Mouse (Mus musculus) heart, adult 2 months (tissue): Measurements from ENCODE around the gene Traf3ip1. TPM values are rescaled to one million over a fixed set of nuclear protein-coding genes. Genes with fewer than 3 reads are reported as not detected.

ENCODE experiments used
- DNase-seq, 2 experiments: peaks; one replicate each; pipeline ENCODE4 v3.0.0; 2021
- H3K27ac ChIP-seq: fragments of 200-600 bp; 2 replicates; pipeline ENCODE4 v1.8.1; 2022
- H3K27me3 ChIP-seq: fragments of 200-500 bp; 2 replicates; pipeline ENCODE4 v1.6.1; 2012; ENCODE audit warnings: mild to moderate bottlenecking, low read length, inconsistent platforms, mixed read lengths; ENCODE audit not compliant: control insufficient read depth, insufficient read depth
- H3K36me3 ChIP-seq: fragments of 200-500 bp; 2 replicates; pipeline ENCODE4 v1.6.1; 2012; ENCODE audit warnings: low read length, inconsistent platforms; ENCODE audit not compliant: control insufficient read depth, insufficient read depth
- H3K4me1 ChIP-seq: fragments of 200-500 bp; 2 replicates; pipeline ENCODE4 v1.6.1; 2011; ENCODE audit warnings: low read length; ENCODE audit not compliant: control insufficient read depth, insufficient read depth
- H3K4me3 ChIP-seq: fragments of 200-600 bp; 2 replicates; pipeline ENCODE4 v1.8.1; 2022
- H3K79me2 ChIP-seq: fragments of 200-500 bp; replicated peaks from 2 replicates; pipeline ENCODE4 v1.6.1; 2012; ENCODE audit warnings: mild to moderate bottlenecking, inconsistent platforms, low read length, moderate library complexity, mixed read lengths; ENCODE audit not compliant: control insufficient read depth, insufficient read depth
- H3K9ac ChIP-seq: fragments of 200-500 bp; 2 replicates; pipeline ENCODE4 v1.6.1; 2012; ENCODE audit warnings: low read depth, mild to moderate bottlenecking, control low read depth, inconsistent platforms, low read length, mixed read lengths
- CTCF ChIP-seq: fragments of 200-600 bp; IDR thresholded peaks from 2 replicates; pipeline ENCODE4 v1.8.1; 2022; ENCODE audit warnings: antibody characterized with exemption, mild to moderate bottlenecking, moderate library complexity
- EP300 ChIP-seq: fragments of 200-500 bp; IDR thresholded peaks from 2 replicates; pipeline ENCODE4 v1.6.1; 2011; ENCODE audit warnings: low read depth, low read length, control low read depth; ENCODE audit not compliant: insufficient read depth
- POLR2A ChIP-seq: fragments of 200-500 bp; IDR thresholded peaks from 2 replicates; pipeline ENCODE4 v1.6.1; 2011; ENCODE audit warnings: mild to moderate bottlenecking, low read depth, low read length, control low read depth; ENCODE audit not compliant: insufficient read depth
- WGBS: fragments of 180-500 bp; shearing (Covaris S2); methylation state at CpG from one replicate; pipeline ENCODE4 v1.1.7; 2018; 5-methylcytosine and 5-hydroxymethylcytosine counted together
- intact Hi-C: fragments of 180-260 bp; cut with DNase I; formaldehyde crosslinking; loops from one replicate; pipeline ENCODE4 v1.15.1; 2025
- polyA plus RNA-seq: library from polyadenylated mRNA; depleted of rRNA; stranded (reverse); fragments of >200 nt; gene quantifications from 2 replicates; pipeline ENCODE4 v1.2.3, GENCODE M21; 2012
- total RNA-seq, 2 experiments: library from RNA; stranded (reverse); gene quantifications; 2 replicates each; pipeline ENCODE4 v1.2.3; 2021

The Traf3ip1 gene
- total and polyA plus RNA-seq, 3 experiments, result 5.0 to 5.1 (median 5.0) TPM

DNA sequence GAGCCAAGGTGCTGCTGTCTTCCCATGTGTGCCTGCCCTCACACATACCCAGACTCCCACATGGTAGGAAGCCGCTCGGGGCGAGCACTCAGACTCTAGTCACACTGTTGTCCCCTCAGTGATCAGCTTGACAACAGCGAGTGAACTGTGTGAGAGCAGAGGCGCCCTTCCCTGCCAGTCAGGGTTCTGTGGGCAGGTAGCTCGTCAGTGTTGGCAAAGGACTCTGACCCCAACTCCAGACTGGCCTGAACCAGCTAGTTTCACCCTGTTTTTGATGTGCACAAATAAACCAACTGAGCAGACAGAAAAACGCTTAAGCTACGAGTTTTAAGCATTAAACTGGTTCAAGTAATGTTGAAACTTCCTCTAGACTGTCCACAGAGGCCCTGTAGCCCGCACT, 35.7 kb downstream of the Traf3ip1 start:
- Histone ChIP-seq H3K27ac (no peak overlapping the region), H3K79me2 (no peaks in the 10 kb centered on the region), H3K4me1 (no peaks in the 10 kb centered on the region), H3K9ac (no peak overlapping the region), H3K36me3 (no peaks in the 10 kb centered on the region), H3K4me3 (no peak overlapping the region), H3K27me3 (no peaks in the 10 kb centered on the region)
- DNase-seq, result no peak
- TF ChIP-seq POLR2A, result no peak
- TF ChIP-seq CTCF, result no peak
- no peak for TF ChIP-seq EP300
- 96% methylated on average over 9 of the region's 9 CpGs for WGBS
- intact Hi-C loops, result no loop called here

DNA sequence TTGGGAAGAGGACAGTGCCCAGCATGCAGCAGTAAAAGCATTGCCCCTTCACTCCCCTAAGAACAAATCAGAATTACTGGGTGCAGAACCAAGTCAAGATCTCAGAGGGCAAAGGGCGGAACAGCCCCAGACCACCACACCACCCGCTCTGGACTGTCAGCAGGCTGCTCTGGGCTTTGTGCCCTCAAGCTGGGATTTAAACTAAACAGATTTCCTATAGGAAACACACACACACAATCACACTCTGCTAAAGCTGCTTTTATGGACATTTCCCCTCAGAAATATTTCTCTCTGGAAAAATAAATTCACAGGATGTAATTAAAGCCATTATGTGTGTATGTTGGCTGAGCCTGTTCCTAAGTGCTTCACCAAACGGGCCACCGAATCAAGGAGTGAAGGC, 37.8 kb downstream of the Traf3ip1 start:
- Histone ChIP-seq H3K4me1 (no peaks in the 10 kb centered on the region), H3K9ac (no peak overlapping the region), H3K27me3 (no peaks in the 10 kb centered on the region), H3K79me2 (no peaks in the 10 kb centered on the region), H3K27ac (no peak overlapping the region), H3K4me3 (no peak overlapping the region), H3K36me3 (no peaks in the 10 kb centered on the region)
- WGBS, result 52% methylated on average over 4 of the region's 4 CpGs
- no peak for DNase-seq
- TF ChIP-seq EP300 (no peak), POLR2A (no peak), CTCF (no peak)
- intact Hi-C loops, result no loop called here

DNA sequence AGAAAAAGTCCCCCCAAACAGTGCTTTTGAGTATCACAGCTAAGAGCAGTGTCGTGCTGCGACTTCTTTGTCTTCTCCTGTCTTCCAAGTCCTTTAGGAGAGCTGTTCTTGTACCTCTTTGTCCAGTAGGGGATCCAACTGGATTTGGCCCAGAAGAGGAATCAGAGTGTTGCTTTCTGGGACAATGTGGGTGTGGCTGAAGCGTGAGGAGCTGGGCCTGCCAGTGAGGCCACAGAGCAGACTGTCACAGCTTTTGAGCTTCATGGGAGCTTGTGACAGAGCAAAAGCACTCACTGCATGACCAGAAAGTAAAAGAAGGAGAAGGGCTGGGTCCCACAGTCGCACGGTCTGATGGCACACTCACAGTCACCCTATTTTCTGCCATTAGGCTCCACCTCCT, 38.4 kb downstream of the Traf3ip1 start:
- no peak overlapping the region for H3K9ac ChIP-seq
- H3K36me3 ChIP-seq, result no peaks in the 10 kb centered on the region
- no peak overlapping the region for H3K4me3 ChIP-seq
- no peaks in the 10 kb centered on the region for H3K4me1 ChIP-seq
- no peak for DNase-seq
- no peaks in the 10 kb centered on the region for H3K27me3 ChIP-seq
- WGBS, result 71% methylated on average over 5 of the region's 5 CpGs
- H3K27ac ChIP-seq, result no peak overlapping the region
- no peaks in the 10 kb centered on the region for H3K79me2 ChIP-seq
- no peak for TF ChIP-seq POLR2A
- TF ChIP-seq CTCF, result peak; percentile 4; the same call in 1 of the 2 replicates
- TF ChIP-seq EP300, result no peak
- intact Hi-C loops, result no loop called here

DNA sequence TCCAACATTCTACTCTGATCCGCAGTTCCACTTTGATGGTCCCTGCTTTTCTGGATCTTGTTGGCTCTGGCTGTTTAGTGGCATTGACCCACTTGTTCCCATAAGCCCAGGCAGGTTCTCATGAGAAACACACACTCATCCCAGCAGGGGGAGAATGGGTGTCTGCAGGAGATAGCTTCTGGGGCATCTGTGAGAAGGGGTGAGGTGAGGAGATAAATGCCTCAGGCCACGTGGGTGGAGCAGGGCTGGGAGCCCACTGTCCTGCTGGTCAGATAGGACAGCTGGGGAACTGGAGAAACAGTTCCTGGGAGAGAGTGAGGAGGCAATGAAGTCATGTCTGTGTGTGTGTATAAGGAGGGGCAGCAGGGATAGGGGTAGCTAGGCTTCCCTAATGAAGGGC, 39.0 kb downstream of the Traf3ip1 start:
- Histone ChIP-seq H3K27me3 (no peaks in the 10 kb centered on the region), H3K4me3 (no peak overlapping the region), H3K9ac (no peak overlapping the region), H3K4me1 (no peaks in the 10 kb centered on the region), H3K27ac (no peak overlapping the region), H3K36me3 (no peaks in the 10 kb centered on the region), H3K79me2 (no peaks in the 10 kb centered on the region)
- DNase-seq, result peak in 1 of 2 experiments; percentile 13
- TF ChIP-seq POLR2A (no peak), CTCF (no peak)
- intact Hi-C loops, result no loop called here
- 55% methylated on average over 2 of the region's 2 CpGs for WGBS

DNA sequence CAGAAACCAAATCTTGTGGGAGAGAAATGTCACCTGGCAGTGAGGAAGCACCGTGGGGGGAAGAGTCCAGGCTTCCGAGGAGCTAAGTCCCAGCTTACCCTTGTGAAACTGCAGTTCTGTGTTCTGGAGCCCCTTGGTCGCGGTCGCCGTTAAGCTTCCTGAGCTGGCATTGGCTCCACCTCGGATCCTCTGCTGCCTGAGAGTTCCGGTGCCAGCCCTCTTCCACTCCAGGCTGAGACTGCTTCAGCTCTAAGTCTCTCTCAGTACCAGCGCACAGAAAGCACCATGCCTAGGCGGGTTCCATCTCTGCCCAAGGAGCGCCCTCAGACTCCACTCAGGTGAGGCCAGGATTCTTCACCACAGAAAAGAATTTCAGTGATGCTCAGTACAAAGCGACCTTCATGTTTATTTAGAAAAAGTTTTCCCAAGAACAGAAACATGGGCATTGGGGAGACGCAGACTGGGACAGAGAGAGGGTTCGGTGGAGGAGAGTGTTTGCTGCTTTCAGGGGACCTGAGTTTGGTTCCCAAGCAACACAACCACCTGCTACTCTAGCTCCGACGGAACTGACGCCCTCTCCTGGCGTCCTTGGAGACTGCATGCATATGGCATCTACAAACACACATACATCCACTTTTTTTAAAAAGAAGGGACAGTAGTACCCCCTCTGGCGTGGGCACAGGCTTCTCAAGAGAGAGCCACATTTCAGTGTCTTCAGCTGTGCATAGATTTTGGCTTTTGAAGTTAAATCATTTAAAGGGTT, 39.7 kb downstream of the Traf3ip1 start:
- TF ChIP-seq EP300, result no peak
- TF ChIP-seq CTCF, result peak; percentile 20; the same call in 1 of the 2 replicates
- no peak for TF ChIP-seq POLR2A
- 74% methylated on average over 19 of the region's 19 CpGs for WGBS

DNA sequence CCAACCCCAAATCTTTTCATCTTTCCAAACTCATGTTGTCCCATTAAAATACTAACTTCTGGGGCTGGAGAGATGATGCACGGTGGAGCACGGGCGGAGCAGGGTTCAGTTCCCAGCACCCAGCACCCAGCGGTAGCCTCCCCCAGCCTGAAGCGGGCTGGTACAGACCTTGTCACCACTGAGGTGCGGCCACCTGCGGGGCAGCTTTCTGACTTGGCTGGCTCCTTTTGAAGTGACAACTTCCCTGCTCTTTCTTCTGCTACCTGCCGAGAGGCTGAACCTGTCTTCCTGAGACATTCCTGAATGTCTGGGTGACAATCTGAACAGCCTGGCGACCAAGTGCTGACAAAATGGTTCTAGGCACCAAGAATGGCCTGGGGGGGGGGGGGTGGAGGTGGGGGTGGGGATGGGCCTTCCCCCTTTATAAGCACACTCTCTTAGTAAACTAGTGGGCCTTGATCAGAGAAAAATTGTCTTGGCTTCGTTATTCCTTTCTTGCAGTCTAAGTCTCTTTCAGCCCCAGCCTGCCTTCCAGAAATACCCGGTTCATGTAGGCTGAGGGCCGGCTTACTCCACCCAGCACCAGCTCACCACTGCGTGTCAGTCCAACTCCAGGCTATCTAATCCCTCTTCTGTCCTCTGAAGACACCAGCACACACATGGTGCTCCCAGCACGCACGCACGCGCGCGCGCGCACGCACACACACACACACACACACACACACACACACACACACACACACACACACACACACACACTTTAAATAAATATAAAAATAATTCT, 43.5 kb downstream of the Traf3ip1 start:
- Histone ChIP-seq H3K27ac (no peak overlapping the region), H3K27me3 (no peaks in the 10 kb centered on the region), H3K4me1 (0 out of 2 replicates have a peak, but pooled peaks cover 1% of the 10 kb centered on the region), H3K79me2 (no peaks in the 10 kb centered on the region), H3K36me3 (no peaks in the 10 kb centered on the region), H3K4me3 (no peak overlapping the region), H3K9ac (no peak overlapping the region)
- no peak for TF ChIP-seq CTCF
- no peak for TF ChIP-seq EP300
- no peak for TF ChIP-seq POLR2A
- DNase-seq, result no peak
- 48% methylated on average over 22 of the region's 22 CpGs for WGBS
- intact Hi-C loops, result no loop called here

More for the DNA sequence above, 39.7 kb downstream of the Traf3ip1 start:
- no peaks in the 10 kb centered on the region for H3K36me3 ChIP-seq
- H3K4me1 ChIP-seq, result no peaks in the 10 kb centered on the region
- no peak for DNase-seq
- H3K27ac ChIP-seq, result no peak overlapping the region
- H3K27me3 ChIP-seq, result no peaks in the 10 kb centered on the region
- intact Hi-C loops, result no loop called here
- H3K79me2 ChIP-seq, result no peaks in the 10 kb centered on the region
- H3K4me3 ChIP-seq, result no peak overlapping the region
- H3K9ac ChIP-seq, result no peak overlapping the region
